Mouse (Mus musculus): ENCODE measurements around the gene Hist1h1a.
"Not testable (repeated sequence)": the region's sequence is repeated elsewhere in the genome, so short reads cannot be mapped to it uniquely, and the experiment has no call there.

GRCm38 (mm10) chr13:23717593-23718245 lies 45.7 kb upstream of the Hist1h1a start:
- not testable (repeated sequence) for TF ChIP-seq GATA1 (IDR thresholded peaks at IDR 0.05; ENCODE audit: borderline replicate concordance, low read length); FLI1 (IDR thresholded peaks at IDR 0.05; ENCODE audit: low read length)
